Mouse (Mus musculus): Measurements from ENCODE around the gene Jsrp1. TPM values are rescaled to one million over a fixed set of nuclear protein-coding genes. Genes with fewer than 3 reads are reported as not detected.

The Jsrp1 gene
- total RNA-seq (2021): 1 to 10 TPM; 1.9 to 2.5 TPM
- long read RNA-seq, experiment 1, partial matches to known transcripts: 2 of 7 reads
- long read RNA-seq, experiment 1, other reads (novel, unspliced or antisense): 5 of 7 reads
- long read RNA-seq, experiment 2, partial matches to known transcripts: 1 of 6 reads
- long read RNA-seq, experiment 2, other reads (novel, unspliced or antisense): 5 of 6 reads

DNA sequence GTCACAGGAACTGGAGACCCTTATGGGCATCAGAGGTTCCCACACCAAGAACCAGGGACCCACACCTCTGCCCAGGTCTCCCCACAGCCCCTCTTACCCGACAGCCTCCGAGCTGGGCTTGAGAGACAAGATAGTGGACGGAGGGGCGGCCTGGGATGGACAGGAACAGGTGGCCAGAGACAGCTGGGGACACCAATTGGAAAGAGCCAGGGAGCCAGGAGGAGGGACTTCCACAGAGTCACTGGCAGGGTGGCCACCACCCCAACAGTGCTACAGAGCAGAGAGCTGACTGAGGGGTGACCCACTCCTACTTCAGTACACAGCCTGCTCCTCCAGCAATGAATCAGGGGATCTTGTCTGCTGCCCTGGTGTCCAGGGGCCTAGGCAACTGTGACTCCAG, at the start of gene Jsrp1:
Gene Jsrp1, minus strand, starts transcription at position 133 of the 400 bp plus-strand sequence.
- TF ChIP-seq CTCF (conservative IDR thresholded peaks at IDR 0.05): no peak
- DNase-seq (ENCODE audit: low spot score in 2 of 2): no peak
- Histone ChIP-seq H3K4me3 (no peak within 1 kb of the TSS), H3K27ac (no peak within 1 kb of the TSS)

DNA sequence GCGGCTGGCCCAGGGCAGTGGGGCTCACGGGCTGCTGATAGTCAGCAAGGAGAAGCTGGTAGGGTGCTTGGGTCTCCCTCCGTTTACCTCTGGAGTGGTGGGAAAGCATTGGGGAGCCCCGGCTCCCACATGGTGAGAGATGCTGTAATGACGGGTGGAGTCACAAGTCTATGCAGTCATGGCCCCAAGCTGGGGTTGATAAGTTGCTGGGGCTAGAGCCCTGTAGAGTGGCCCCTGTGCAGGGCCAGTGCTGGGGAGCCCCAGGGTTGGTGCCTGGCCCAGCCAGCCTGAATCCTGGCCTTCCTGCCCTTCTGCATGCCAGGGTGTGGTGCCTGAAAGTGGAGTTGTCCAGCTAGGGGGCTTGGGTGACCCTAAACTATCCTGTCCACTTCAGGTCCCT, 49.0 kb upstream of the Jsrp1 start:
- no peak for DNase-seq (ENCODE audit: low spot score in 2 of 2)
- TF ChIP-seq CTCF (conservative IDR thresholded peaks at IDR 0.05): no peak
- Histone ChIP-seq H3K4me3 (no peak overlapping the region), H3K27ac (no peak overlapping the region)

- Histone ChIP-seq H3K27ac (peak overlapping the region; percentile 64; the same call in 1 of the 2 replicates), H3K4me3 (no peak overlapping the region)
- DNase-seq (ENCODE audit: low spot score in 2 of 2): no peak
- no peak for TF ChIP-seq CTCF (conservative IDR thresholded peaks at IDR 0.05)
Measured at GRCm38 (mm10) chr10:80858350-80858935, 45.1 kb upstream of the Jsrp1 start.

GRCm38 (mm10) chr10:80857848-80858247, 44.5 kb upstream of the Jsrp1 start:
- no peak for DNase-seq (ENCODE audit: low spot score in 2 of 2)
- no peak for TF ChIP-seq CTCF (conservative IDR thresholded peaks at IDR 0.05)
- Histone ChIP-seq H3K27ac (peak overlapping the region; percentile 64), H3K4me3 (no peak overlapping the region)

- peak in 1 of 2 experiments; percentile 54 for DNase-seq (ENCODE audit: low spot score in 2 of 2)
Measured at GRCm38 (mm10) chr10:80857386-80857785, 44.1 kb upstream of the Jsrp1 start.

DNA sequence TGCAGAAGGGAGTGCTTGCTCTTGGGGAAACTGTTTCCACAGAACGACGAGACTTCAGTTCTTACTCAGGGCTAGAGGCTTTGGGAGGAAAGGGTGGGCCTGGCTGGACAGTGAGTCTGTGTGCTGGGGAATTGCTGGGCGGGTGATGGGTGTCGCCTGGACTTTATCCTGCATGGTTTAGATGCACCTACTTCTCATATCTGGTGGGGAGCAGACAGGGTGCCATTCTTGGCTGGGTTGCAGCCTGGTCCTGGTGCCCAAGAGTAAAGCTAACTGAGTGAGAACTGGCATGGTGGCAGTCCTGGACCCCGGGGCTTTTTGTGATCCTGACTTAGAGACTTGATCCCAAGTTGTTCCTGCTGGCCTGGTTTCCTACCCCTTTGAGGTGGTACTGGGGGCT, 43.6 kb upstream of the Jsrp1 start:
- peak overlapping the region; percentile 89 for H3K27ac ChIP-seq
- DNase-seq (ENCODE audit: low spot score in 2 of 2): no peak
- peak overlapping the region; percentile 2; the same call in 1 of the 2 replicates for H3K4me3 ChIP-seq
- no peak for TF ChIP-seq CTCF (conservative IDR thresholded peaks at IDR 0.05)

More at GRCm38 (mm10) chr10:80857386-80857785, 44.1 kb upstream of the Jsrp1 start:
- peak overlapping the region; percentile 89 for H3K27ac ChIP-seq
- H3K4me3 ChIP-seq: no peak overlapping the region
- no peak for TF ChIP-seq CTCF (conservative IDR thresholded peaks at IDR 0.05)

- peak; percentile 44 for TF ChIP-seq CTCF (conservative IDR thresholded peaks at IDR 0.05)
- Histone ChIP-seq H3K4me3 (peak overlapping the region; percentile 99), H3K27ac (peak overlapping the region; percentile 89)
- no peak for DNase-seq (ENCODE audit: low spot score in 2 of 2)
Measured at GRCm38 (mm10) chr10:80856267-80856666, 43.0 kb upstream of the Jsrp1 start.

GRCm38 (mm10) chr10:80855749-80856073, 42.4 kb upstream of the Jsrp1 start:
- no peak for DNase-seq (ENCODE audit: low spot score in 2 of 2)
- TF ChIP-seq CTCF (conservative IDR thresholded peaks at IDR 0.05): no peak
- Histone ChIP-seq H3K27ac (peak overlapping the region; percentile 89), H3K4me3 (peak overlapping the region; percentile 99)

DNA sequence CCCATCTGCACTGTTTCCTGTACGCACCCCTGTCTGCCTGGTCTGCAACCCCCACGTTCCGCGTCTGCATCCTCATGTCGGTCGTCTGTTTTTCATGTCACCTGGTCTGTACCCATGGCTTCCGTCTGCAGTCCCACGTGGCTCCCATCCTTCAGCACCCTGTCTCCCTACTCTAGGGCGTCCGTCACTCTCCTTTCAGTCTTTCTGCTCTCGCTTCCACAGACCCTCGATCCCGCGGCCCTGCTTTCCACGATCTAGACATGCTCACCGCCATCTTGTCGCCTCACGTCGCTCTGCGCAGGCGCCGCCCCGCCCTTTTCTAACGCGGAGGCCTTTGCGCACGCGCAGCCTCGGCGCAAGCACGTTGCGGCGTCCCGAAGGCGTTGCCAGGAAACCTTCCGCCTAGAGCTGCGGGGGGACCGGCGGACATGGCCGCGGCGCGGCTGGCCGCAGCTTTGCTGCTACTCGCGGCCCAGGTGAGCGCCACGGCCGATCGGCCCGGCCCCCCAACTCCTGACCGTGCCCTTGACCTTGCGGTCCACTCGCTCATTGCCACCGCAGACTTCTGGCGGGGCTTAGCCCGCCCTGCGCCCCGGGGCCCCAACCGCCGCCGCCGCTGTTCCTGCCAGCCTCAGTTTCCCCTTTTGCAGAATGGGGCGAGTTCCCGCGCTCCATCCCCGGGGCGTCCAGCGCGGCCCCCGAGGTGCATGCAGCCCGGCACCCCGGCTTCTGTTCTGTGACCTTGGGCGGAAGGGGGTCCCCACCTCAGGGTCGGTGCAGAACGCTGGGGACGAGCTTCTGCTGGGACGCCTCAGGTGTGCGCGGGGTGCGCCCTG, 41.8 kb upstream of the Jsrp1 start, which contains the start of the genes Lsm7 and Sppl2b:
Gene Lsm7, minus strand, starts transcription at position 297 of the 836 bp plus-strand sequence.
Gene Sppl2b, plus strand, starts transcription at position 363 of the 836 bp plus-strand sequence.
- Histone ChIP-seq H3K4me3 (peak within 1 kb of the TSS; percentile 99), H3K27ac (peak within 1 kb of the TSS; percentile 89)
- no peak for TF ChIP-seq CTCF (conservative IDR thresholded peaks at IDR 0.05)
- DNase-seq (ENCODE audit: low spot score in 2 of 2): peak; percentile 95 to 96

DNA sequence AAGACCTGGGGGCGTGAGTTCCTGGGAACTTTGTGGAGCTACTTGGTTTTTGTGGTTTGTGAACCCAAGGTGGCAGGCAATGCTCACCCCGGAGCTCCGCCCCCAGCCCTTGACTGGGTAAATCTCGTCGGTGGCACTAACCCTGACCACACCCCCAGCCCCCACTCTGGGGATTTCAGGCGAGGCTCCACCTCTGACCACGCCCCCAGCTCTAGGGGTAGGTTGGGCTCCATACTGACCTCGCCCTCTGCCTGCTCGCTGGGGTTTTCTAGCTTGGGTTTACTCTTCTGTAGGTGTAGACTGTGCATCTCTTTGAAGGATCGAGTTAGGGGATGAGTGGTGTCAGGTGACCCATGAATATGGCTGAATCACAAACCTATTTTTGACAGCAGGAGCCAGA, 35.3 kb upstream of the Jsrp1 start:
- TF ChIP-seq CTCF (conservative IDR thresholded peaks at IDR 0.05): no peak
- DNase-seq (ENCODE audit: low spot score in 2 of 2): no peak
- no peak overlapping the region for H3K27ac ChIP-seq
- H3K4me3 ChIP-seq: no peak overlapping the region

DNA sequence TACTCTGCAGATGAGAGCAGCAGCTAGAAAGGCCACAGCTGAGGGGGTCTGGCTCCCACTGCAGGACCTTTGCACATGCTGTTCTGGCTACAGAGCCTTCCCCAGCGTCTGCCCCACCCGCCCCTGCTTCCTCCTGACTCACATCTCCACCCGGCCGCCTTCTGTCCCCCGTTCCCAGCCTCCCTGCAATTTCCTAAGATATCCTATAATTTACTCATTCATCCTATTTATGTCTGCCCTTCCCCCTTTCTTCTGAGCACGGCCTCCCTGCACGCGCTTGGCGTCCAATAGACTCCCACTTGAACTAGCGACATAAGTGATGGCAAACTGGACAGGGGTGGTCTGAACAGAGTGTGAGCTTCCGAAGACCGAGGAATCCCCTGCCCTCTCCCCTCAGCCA, 32.4 kb upstream of the Jsrp1 start:
- no peak for TF ChIP-seq CTCF (conservative IDR thresholded peaks at IDR 0.05)
- DNase-seq (ENCODE audit: low spot score in 2 of 2): peak in 1 of 2 experiments; percentile 54
- Histone ChIP-seq H3K4me3 (no peak overlapping the region), H3K27ac (0 out of 2 replicates have a peak overlapping the region, but pooled peaks have one; percentile 85)

- DNase-seq (ENCODE audit: low spot score in 2 of 2): no peak
- Histone ChIP-seq H3K27ac (peak overlapping the region; percentile 85), H3K4me3 (no peak overlapping the region)
- no peak for TF ChIP-seq CTCF (conservative IDR thresholded peaks at IDR 0.05)
Measured at GRCm38 (mm10) chr10:80845055-80845693, 31.9 kb upstream of the Jsrp1 start.

Data from layer of hippocampus, adult 2 months (tissue).